Mouse (Mus musculus) liver, embryonic 12.5 days (tissue): ENCODE results near the gene Eml3. TPM values are rescaled to one million over a fixed set of nuclear protein-coding genes. Genes with fewer than 3 reads are reported as not detected.

Source experiments
- ATAC-seq: fragments of 200-750 bp; cut with Nextera tagmentation; 2 replicates; pipeline ENCODE4 v1.8.0; 2017; ENCODE audit warnings: moderate number of reproducible peaks, mild to moderate bottlenecking, moderate library complexity
- H3K27ac ChIP-seq: fragments of 300-500 bp; sonication (generic); 2 replicates; pipeline ENCODE4 v1.5.1; 2016; ENCODE audit warnings: mild to moderate bottlenecking
- H3K27me3 ChIP-seq: fragments of 300-500 bp; sonication (generic); replicated peaks from 2 replicates; pipeline ENCODE4 v1.6.1; 2016; ENCODE audit warnings: mild to moderate bottlenecking, moderate library complexity
- H3K36me3 ChIP-seq: fragments of 300-500 bp; sonication (generic); 2 replicates; pipeline ENCODE4 v1.6.1; 2016; ENCODE audit warnings: mild to moderate bottlenecking, moderate library complexity
- H3K4me1 ChIP-seq: fragments of 300-500 bp; sonication (generic); 2 replicates; pipeline ENCODE4 v1.6.1; 2016
- H3K4me2 ChIP-seq: fragments of 300-500 bp; sonication (generic); 2 replicates; pipeline ENCODE4 v1.6.1; 2016; ENCODE audit warnings: mild to moderate bottlenecking, moderate library complexity
- H3K4me3 ChIP-seq: fragments of 300-500 bp; sonication (generic); 2 replicates; pipeline ENCODE4 v1.5.1; 2016; ENCODE audit warnings: mild to moderate bottlenecking, moderate library complexity
- H3K9ac ChIP-seq: fragments of 300-500 bp; sonication (generic); 2 replicates; pipeline ENCODE4 v1.6.1; 2016; ENCODE audit warnings: mild to moderate bottlenecking, moderate library complexity
- H3K9me3 ChIP-seq: fragments of 300-500 bp; sonication (generic); replicated peaks from 2 replicates; pipeline ENCODE4 v1.6.1; 2016; ENCODE audit warnings: mild to moderate bottlenecking, moderate library complexity
- WGBS: fragments of 180-500 bp; shearing (Covaris S2); methylation state at CpG from one replicate; pipeline ENCODE4 v1.1.7; 2016; ENCODE audit not compliant: insufficient replicate concordance; 5-methylcytosine and 5-hydroxymethylcytosine counted together
- polyA plus RNA-seq: library from polyadenylated mRNA; unstranded; fragments of >200 nt; fragmentation: Nextera tagmentation; extraction: Ambion mirVana; gene quantifications from 2 replicates; pipeline ENCODE4 v1.2.1, GENCODE M21; 2016

The Eml3 gene
- polyA plus RNA-seq, 1 experiment from 2014 or later = 21.3 TPM

DNA sequence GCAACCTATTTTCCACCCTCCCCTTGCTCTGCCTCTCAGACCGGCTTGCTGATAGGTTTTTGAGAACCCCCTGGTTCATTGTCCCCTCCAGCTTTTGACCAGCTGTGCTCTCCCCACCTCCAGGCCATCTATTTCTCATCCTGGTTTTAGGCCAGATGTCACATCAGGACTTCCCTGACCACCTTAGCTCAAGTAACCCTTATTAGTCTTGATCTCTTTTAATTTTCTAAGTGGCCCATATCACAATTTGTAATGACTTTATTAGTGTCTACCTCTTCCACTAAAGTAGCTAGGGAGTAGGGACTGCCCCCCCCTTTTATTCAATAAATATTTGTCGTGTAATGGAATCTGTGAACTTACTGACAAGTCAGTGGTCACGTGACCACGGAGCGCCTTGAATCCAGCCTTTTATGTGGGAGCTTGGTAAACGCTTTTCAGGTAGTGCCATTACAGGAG is 8.5 kb upstream of the Eml3 start:
- peaks cover 49% of the 10 kb centered on the region for H3K4me1 ChIP-seq
- peak overlapping the region; percentile 95 for H3K27ac ChIP-seq
- peak overlapping the region; percentile 90 for H3K9ac ChIP-seq
- H3K9me3 ChIP-seq = no peaks in the 10 kb centered on the region
- H3K27me3 ChIP-seq = no peaks in the 10 kb centered on the region
- H3K4me3 ChIP-seq = peak overlapping the region; percentile 87
- 2% methylated on average over 6 of the region's 6 CpGs for WGBS
- no peak for ATAC-seq
- H3K36me3 ChIP-seq = peaks cover 47% of the 10 kb centered on the region
- H3K4me2 ChIP-seq = peak overlapping the region; percentile 87

DNA sequence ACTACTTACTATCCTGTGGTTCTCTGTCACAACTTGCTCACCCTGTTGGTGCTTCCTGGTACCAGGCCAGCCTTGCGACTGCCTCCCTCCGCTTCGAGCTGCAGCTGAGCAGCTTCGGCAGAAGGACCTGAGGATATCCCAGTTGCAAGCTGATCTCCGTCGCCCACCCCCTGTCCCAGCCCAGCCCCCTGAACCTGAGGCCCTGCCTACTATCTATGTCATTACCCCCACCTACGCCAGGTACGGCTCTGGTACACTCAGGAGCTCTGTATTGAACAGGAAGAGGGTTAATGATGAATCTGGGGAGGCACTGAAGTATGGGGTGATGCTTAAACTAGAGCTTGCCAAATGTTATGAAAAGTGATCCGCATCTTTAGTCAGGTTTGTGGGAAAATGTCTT is 7.6 kb upstream of the Eml3 start:
- H3K27me3 ChIP-seq = no peaks in the 10 kb centered on the region
- WGBS = 72% methylated on average over 9 of the region's 9 CpGs
- H3K27ac ChIP-seq = peak overlapping the region; percentile 95; the same call in 1 of the 2 replicates
- H3K9ac ChIP-seq = peak overlapping the region; percentile 90
- H3K4me2 ChIP-seq = peak overlapping the region; percentile 87
- H3K4me3 ChIP-seq = peak overlapping the region; percentile 87
- no peak for ATAC-seq
- H3K36me3 ChIP-seq = peaks cover 47% of the 10 kb centered on the region
- H3K9me3 ChIP-seq = no peaks in the 10 kb centered on the region
- H3K4me1 ChIP-seq = peaks cover 58% of the 10 kb centered on the region

DNA sequence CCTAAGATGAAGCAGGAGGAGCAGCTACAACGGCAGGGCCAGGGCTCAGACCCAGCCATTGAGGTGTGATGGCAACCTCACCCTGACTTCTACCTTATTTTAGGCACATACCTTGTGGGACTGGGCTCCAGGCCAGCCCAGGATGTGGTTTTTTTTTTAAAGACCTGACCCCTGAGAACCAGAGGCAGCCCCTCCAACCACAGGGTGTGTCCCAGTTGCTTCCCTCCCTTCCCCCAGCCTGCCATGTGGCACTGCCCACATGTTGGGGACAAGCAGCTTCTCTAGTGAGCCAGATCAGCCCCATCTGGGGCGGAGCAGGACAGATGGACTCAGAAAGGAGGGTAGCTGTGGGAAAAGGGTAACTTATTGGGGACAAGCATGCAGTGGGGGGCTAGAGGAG is 2.6 kb upstream of the Eml3 start:
- Histone ChIP-seq H3K27ac (peak overlapping the region; percentile 92; the same call in 1 of the 2 replicates), H3K4me3 (no peak overlapping the region), H3K9ac (peak overlapping the region; percentile 40; the same call in 1 of the 2 replicates), H3K9me3 (no peaks in the 10 kb centered on the region), H3K4me1 (peaks cover 75% of the 10 kb centered on the region), H3K36me3 (peaks cover 61% of the 10 kb centered on the region), H3K27me3 (no peaks in the 10 kb centered on the region), H3K4me2 (no peak overlapping the region)
- 63% methylated on average over 2 of the region's 2 CpGs for WGBS
- ATAC-seq = no peak

DNA sequence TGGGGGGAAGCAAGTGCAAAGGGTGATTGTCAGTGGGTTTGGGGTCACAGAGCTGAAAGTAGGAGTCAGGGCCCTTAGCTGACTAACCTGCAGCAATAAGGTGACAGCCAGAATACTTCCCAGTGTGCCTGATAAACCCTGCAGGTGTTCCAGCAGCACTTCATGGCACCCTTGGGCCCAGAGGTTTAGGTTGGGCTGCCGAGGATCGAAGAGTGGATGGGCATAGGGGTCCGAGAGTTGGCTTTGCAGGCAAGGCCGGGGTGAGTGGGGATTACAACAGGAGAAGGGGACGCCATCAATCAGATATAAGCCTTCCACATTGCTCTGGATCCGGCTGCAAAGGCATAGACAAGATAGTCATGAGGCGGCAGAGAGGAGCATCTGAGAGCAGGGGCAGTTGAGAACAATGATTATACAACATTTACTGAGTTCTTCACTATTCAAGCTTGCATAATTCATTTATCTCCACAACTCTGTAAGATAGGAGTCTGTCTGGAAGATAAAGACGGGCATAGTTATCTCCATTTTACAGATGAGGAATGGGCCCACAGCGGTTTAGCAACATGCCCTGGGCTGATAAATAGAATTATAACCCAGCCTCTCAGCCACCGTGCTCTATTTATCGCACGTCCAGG is 1.3 kb upstream of the Eml3 start:
- Histone ChIP-seq H3K27me3 (no peaks in the 10 kb centered on the region), H3K4me2 (peak overlapping the region; percentile 96), H3K4me1 (peaks cover 62% of the 10 kb centered on the region), H3K27ac (peak overlapping the region; percentile 92), H3K36me3 (peaks cover 55% of the 10 kb centered on the region), H3K9me3 (no peaks in the 10 kb centered on the region), H3K9ac (peak overlapping the region; percentile 83; the same call in 1 of the 2 replicates), H3K4me3 (peak overlapping the region; percentile 81)
- ATAC-seq = peak; percentile 48
- 33% methylated on average over 12 of the region's 12 CpGs for WGBS

DNA sequence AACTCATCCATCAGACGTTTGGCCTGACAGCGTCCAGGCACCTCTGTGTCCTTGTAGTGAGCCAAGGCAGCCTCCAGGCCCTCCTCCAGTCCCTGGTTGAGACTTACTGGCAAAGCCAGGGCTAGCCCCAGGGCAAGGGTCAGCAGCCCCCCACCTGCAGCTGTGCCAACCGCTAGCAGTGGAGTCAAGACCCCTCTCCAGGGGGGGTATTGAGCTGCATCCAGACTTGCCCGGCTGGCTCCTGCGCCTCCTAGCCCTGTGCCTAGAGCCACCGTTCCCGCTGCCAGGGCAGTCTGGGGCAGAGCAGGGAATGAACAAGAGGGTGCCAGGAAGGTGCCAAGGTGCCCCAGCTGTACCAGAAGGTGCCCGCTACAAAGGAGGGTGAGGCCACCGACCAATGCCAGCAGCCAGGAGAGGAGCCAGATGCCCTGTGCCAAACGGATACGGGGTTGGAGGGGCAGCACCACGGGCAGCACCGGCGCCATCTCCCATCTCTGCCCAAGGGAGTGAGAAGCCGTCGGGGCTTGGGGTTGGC is 596 bp upstream of the Eml3 start:
- peak overlapping the region; percentile 92 for H3K27ac ChIP-seq
- no peaks in the 10 kb centered on the region for H3K9me3 ChIP-seq
- H3K4me1 ChIP-seq = peaks cover 55% of the 10 kb centered on the region
- H3K4me2 ChIP-seq = peak overlapping the region; percentile 96
- H3K27me3 ChIP-seq = no peaks in the 10 kb centered on the region
- H3K36me3 ChIP-seq = peaks cover 56% of the 10 kb centered on the region
- ATAC-seq = peak; percentile 14; the same call in 1 of the 2 replicates
- 36% methylated on average over 16 of the region's 16 CpGs for WGBS
- peak overlapping the region; percentile 81 for H3K4me3 ChIP-seq
- peak overlapping the region; percentile 83 for H3K9ac ChIP-seq

DNA sequence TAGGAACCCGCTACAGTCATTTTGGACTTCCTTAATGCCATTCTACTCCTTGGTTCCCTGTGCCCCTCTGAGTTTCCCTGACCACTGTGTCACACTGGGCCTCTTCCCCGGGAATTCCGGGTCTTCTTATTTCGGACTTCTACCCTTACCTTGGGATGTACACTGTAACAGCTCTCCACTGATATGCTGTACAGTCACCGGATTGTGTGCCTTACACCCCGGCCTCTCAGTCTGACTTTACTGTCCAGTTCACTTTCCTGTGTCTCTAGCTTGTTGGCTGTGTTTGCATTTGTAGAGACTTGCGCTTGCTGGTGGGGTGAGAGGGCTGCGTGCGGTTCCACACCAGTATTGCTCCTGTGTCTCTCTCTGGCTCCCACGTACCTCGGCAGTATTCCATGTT is 765 bp downstream of the Eml3 start:
- Histone ChIP-seq H3K36me3 (peaks cover 61% of the 10 kb centered on the region), H3K4me1 (peaks cover 50% of the 10 kb centered on the region), H3K4me3 (peak overlapping the region; percentile 81), H3K27ac (peak overlapping the region; percentile 92), H3K27me3 (no peaks in the 10 kb centered on the region), H3K9me3 (no peaks in the 10 kb centered on the region), H3K4me2 (peak overlapping the region; percentile 96), H3K9ac (peak overlapping the region; percentile 83)
- WGBS = 8% methylated on average over 11 of the region's 11 CpGs
- ATAC-seq = no peak

DNA sequence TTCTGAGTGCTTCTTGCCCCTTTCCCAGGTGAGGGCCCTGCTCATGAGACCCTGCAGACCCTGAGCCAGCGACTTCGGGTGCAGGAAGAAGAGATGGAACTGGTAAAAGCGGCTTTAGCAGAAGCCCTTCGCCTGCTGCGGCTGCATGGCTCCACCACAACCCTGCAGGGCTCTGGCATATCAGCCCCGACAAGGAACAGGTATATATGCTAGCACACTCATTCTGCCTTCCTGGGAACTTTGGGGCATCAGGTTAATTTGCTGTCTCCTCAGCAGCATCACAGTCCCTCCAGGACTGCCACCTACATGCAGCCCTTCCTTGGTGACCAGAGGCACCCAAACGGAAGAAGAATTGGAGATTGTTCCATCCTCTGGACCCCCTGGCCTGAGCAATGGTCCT is 1.4 kb downstream of the Eml3 start:
- ATAC-seq = no peak
- peaks cover 50% of the 10 kb centered on the region for H3K4me1 ChIP-seq
- peaks cover 61% of the 10 kb centered on the region for H3K36me3 ChIP-seq
- H3K9ac ChIP-seq = peak overlapping the region; percentile 83
- no peaks in the 10 kb centered on the region for H3K9me3 ChIP-seq
- H3K4me2 ChIP-seq = peak overlapping the region; percentile 96
- H3K27ac ChIP-seq = no peak overlapping the region
- no peaks in the 10 kb centered on the region for H3K27me3 ChIP-seq
- 80% methylated on average over 7 of the region's 7 CpGs for WGBS
- H3K4me3 ChIP-seq = peak overlapping the region; percentile 81

DNA sequence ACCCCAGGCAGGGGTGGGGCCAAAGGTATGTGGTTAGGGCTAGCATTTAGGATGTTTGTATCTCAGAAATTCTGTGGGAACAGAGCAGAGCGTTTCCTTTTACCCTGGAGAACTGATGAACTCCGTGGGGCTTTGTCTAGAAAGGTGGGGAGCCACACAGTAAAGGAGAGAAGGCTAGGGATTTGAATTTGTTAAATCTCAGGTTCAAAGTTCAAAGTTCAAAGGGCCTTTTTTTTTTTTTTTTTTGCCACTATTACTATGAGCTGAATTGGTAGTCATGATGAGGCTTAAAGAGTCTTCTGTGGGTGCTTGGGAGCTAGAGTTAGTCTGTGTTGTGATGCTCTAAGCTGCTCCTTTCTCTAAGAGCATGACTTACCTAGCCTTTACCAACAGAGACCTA is 7.4 kb downstream of the Eml3 start:
- no peak for ATAC-seq
- peaks cover 76% of the 10 kb centered on the region for H3K36me3 ChIP-seq
- no peak overlapping the region for H3K4me2 ChIP-seq
- H3K9ac ChIP-seq = no peak overlapping the region
- no peak overlapping the region for H3K27ac ChIP-seq
- peaks cover 16% of the 10 kb centered on the region for H3K4me1 ChIP-seq
- H3K27me3 ChIP-seq = no peaks in the 10 kb centered on the region
- WGBS = 82% methylated on average over 2 of the region's 2 CpGs
- no peak overlapping the region for H3K4me3 ChIP-seq
- H3K9me3 ChIP-seq = no peaks in the 10 kb centered on the region

DNA sequence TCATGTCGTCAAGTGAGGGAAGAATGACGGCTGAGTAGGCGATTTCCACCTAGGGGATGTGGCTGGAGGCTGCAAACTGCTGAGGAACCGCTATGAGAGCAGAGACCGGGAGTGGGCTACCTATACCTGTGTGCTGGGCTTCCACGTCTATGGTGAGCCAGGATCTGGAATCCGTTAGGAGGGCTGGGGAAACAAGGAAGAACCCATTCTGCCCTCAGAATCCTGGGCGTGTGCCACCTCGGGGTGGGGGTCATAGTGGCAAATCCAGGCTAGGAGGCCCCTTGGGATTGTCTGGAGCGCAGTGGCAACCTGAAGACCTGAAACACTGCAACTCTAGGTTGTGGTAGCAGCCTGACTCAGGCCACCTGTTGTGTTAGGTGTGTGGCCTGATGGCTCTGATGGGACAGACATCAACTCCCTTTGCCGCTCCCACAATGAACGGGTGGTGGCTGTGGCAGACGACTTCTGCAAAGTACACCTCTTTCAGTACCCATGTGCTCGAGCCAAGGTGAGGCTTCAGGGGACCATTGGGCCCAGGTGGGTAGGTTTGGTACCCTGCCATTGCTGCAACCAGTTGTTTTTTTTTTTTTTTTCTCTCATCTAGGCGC is 11.3 kb downstream of the Eml3 start:
- peak overlapping the region; percentile 99 for H3K9ac ChIP-seq
- H3K27ac ChIP-seq = peak overlapping the region; percentile 97
- H3K4me2 ChIP-seq = peak overlapping the region; percentile 69
- no peaks in the 10 kb centered on the region for H3K9me3 ChIP-seq
- no peaks in the 10 kb centered on the region for H3K27me3 ChIP-seq
- no peak for ATAC-seq
- H3K4me3 ChIP-seq = no peak overlapping the region
- 78% methylated on average over 15 of the region's 15 CpGs for whole genome bisulfite sequencing
- H3K4me1 ChIP-seq = peaks cover 43% of the 10 kb centered on the region
- H3K36me3 ChIP-seq = peaks cover 69% of the 10 kb centered on the region

DNA sequence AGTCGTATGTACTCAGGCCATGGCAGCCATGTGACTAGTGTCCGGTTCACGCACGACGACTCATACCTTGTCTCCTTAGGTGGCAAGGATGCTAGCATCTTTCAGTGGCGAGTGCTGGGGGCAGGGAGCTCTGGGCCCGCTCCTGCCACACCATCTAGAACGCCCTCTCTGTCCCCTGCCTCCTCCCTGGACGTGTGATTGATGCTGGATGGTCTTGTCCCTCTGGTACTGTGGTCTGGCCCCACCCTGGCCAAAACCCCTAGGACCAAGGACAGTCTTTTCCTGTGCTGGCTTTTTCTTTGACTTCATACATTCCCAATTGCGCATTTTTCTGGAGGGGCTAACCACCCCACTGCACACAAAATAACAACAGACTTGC is 11.8 kb downstream of the Eml3 start:
- peaks cover 48% of the 10 kb centered on the region for H3K4me1 ChIP-seq
- WGBS = 54% methylated on average over 10 of the region's 10 CpGs
- peaks cover 69% of the 10 kb centered on the region for H3K36me3 ChIP-seq
- peak overlapping the region; percentile 69 for H3K4me2 ChIP-seq
- H3K9ac ChIP-seq = peak overlapping the region; percentile 99
- H3K27ac ChIP-seq = peak overlapping the region; percentile 97
- H3K27me3 ChIP-seq = no peaks in the 10 kb centered on the region
- H3K9me3 ChIP-seq = no peaks in the 10 kb centered on the region
- peak overlapping the region; percentile 97 for H3K4me3 ChIP-seq
- 0 out of 2 replicates have a peak, but pooled peaks have one; percentile 2 for ATAC-seq

DNA sequence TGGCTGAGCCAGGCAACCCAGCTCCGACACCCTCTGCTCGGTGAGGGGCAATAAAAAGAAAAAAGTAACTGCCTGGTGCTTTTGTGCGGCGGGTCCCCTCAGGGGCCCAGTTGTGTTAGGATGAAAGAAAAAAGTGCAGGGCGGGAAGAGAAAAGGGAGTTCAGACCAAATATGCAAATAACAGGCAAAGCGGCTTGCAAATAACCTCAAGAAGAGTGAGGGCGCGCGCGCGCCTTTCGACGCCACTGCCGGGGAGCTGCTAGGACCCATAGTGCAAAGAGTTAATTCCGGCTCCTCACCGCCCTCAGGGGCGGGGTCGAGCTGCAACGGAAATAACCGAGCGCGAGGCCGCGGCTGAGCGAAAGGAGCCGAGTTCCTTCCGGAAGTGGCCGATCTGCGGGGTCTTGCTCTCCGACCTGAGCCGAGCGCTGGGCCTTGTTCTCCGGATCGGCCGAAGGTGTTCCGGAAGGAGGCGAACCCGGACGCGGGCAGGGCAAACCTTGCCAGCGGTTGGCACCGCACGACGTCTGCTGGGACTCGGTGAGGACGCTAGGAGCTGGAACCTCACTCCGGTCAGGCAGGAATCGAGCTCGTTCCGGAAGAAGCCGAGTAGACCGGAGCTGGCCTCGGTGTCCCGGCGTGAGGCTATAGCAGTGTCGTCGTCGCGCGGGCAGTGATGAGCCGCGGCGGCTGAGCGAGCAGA is 12.3 kb downstream of the Eml3 start, which contains the start of gene Mta2:
Mta2 (plus strand) TSS at position 361 of the 703 bp plus-strand sequence.
- Histone ChIP-seq H3K27ac (peak within 1 kb of the TSS; percentile 97), H3K9me3 (no peaks in the 10 kb centered on the region), H3K9ac (peak within 1 kb of the TSS; percentile 99), H3K36me3 (peaks cover 69% of the 10 kb centered on the region), H3K4me2 (peak within 1 kb of the TSS; percentile 69), H3K4me1 (peaks cover 53% of the 10 kb centered on the region), H3K4me3 (peak within 1 kb of the TSS; percentile 97), H3K27me3 (no peaks in the 10 kb centered on the region)
- WGBS = under 1% methylated on average over 64 of the region's 64 CpGs
- peak; percentile 89 for ATAC-seq
